Mouse (Mus musculus): ENCODE data around the gene Arl6.

DNA sequence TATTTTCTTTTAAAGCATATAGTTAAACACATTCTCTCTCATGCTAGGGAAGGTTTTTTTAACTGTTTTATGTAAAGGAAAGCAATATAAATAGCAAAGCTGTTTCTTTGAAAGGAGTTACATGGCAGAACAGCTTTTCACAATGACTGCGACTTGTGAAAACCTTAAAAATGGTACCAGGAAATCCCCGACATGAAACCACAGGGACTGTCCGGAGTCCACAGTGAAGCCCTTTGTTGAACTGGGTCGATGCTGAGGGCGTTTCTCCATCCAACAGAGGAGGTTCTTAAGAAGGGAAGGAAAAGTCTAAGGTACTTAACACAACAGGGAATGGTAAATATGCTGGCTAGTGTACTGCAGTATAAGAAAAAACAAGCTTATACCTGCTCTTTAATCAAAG is 75.2 kb downstream of the Arl6 start:
- no peak for TF ChIP-seq CTCF (conservative IDR thresholded peaks at IDR 0.05; ENCODE audit: insufficient read depth, insufficient read length, low read depth, low read length)
- no peak for TF ChIP-seq POLR2A (IDR thresholded peaks at IDR 0.05; ENCODE audit: low read depth, low read length)
